Mouse (Mus musculus): ENCODE results near the gene Klhl33.
"Not testable (repeated sequence)": the region's sequence is repeated elsewhere in the genome, so short reads cannot be mapped to it uniquely, and the experiment has no call there.

Klhl33 gene

DNA sequence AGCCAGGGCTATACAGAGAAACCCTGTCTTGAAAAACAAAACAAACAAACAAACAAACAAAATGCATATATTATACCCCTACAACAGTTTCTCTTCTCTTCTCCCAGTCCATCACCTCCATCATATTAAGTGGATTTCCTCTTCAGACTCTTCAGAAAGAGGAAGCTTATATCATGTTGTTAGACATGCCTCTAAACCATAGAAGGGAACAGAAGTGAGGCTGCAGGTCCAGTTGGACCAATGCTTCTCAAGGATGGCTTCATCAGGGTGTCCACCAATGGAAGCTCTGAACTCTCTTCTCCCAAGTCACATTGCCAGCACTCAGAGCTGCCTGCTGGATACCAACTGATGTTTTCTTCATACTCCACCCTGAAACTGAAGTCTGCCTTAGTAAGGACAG lies 8.0 kb upstream of the Klhl33 start:
- in situ Hi-C loops (cut with MboI; ENCODE audit: unreplicated experiment in 2 of 2), result not testable (repeated sequence)

DNA sequence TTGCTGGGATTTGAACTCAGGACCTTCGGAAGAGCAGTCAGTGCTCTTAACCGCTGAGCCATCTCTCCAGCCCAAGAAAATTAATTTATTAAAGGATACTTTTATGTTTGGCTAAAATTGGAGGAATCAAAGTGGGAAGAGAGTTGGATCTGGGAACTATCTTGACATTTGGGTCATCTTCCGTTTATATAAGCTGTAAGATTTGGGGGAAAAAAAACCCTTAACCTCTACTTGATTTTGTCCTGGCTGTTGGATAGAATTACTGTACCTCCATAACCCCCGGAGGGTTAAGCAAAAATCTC lies 7.5 kb upstream of the Klhl33 start:
- in situ Hi-C loops (cut with MboI; ENCODE audit: unreplicated experiment in 2 of 2), result no loop called here

DNA sequence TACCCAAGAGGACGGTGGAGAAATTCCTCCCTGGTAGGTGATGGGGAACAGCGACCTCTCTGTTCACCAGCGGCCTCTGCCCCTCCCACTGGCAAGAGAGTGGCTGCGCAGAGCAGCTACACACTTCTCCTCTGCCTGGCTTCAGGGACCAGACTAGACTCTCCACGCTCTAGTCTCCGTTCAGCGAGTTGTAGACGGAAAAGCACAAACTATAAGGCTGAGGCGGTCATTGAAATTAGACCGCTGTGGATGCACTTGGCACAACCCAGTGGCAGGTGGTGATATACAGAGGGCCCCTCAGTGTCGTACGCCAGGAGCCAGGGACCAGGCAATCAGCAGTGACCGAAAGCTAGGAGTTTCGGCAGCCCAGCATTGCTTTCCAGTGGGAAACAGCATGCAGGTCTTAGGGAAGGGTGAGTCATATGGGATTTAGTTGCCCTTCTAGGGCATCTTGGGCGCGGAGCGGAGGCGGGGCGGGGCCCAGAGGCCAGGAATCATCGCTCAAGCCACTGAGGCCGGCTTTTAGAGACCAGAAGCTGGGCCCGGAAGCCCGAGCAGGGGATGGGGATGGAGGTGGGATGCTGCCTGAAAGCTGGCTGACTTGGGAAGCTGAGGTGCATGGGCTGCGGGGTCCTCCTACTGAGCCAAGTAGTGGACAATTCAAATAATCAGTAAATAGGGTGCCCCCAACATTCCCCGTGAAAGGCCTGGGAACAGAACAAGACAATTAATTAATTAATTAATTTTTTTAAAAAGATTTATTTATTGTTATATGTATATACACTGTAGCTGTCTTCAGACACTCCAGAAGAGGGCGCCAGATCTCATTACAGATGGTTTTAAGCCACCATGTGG lies 6.9 kb upstream of the Klhl33 start:
- in situ Hi-C loops (cut with MboI; ENCODE audit: unreplicated experiment in 2 of 2), result no loop called here

DNA sequence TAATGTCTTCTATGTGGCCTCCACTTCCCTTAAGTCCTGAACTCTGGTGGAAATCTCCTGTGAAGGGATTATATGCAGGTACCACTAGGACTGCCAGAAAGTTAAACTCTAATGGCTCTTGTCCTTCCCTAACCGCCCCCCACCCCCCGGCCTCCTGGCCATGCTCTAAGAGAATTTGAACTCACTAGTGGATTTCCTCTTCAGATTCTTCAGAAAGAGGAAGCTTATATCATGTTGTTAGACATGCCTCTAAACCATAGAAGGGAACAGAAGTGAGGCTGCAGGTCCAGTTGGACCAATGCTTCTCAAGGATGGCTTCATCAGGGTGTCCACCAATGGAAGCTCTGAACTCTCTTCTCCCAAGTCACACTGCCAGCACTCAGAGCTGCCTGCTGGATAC lies 685 bp upstream of the Klhl33 start:
- in situ Hi-C loops (cut with MboI; ENCODE audit: unreplicated experiment in 2 of 2), result not testable (repeated sequence)

DNA sequence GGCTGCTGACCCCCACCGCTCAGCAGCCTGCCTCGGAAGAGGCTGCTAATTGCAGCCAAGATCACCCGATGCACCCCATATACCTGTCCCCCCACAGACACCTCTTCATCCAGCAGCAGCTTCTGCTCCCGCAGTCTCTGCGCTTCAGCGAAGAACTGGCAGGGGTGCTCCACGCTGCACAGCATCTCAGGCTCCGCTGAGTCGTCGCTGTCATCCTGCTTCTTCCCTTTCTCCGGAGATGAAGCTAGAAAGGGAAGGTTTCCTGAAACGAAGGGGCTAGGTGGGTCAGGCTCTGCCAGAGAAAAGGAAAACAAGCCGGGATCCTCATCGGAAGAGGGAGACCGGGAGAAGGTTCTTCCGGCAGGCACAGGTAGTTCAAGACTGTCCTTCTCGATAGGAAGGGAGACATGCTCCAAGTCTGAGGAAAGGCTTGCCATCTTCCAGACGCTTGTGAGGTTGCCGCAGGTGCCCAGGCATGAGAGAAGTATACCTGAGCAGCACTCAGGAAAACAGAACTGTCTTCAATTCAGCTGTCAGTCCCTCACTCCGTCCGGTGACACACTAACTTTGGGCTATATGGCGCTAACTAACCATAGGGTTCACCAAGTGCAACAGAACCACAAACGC lies 447 bp downstream of the Klhl33 start:
- in situ Hi-C loops (cut with MboI; ENCODE audit: unreplicated experiment in 2 of 2), result no loop called here

DNA sequence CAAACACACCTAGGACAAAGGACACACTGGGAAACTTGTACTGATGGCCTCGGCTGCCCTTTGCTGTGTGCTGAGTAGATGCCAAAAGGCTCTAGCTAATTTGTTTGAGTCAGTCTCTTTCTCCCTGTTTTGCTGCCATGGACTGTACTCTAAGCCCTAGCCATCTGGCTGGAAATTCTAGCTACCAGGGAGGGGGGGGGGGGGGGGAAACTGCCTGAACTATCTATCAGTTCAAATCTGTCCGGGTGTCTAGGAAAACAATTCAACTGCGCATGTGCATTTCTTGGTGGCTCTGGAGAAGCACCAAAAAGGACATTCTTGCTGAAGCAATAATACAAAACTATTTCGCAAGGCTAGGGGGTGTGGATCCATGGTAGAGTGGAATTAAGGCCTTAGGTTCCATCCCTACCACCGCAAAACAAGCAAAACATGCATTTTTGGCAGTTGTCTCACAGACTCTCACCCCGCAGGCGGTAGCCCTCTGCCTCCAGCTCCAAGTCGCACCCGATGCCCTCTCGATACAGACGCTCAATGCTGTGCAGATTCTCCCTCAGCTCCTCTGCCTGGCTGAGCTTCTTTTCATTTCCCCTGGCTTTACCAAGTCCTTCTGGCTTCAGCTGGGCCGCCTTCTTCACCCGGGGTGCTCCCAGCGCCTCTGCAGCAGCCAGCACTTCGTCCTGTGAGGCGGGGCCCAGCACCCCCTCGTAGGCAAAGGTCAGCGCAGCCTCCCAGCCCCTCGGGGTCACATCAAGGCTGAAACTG lies 1.1 kb downstream of the Klhl33 start:
- in situ Hi-C loops (cut with MboI; ENCODE audit: unreplicated experiment in 2 of 2), result no loop called here

DNA sequence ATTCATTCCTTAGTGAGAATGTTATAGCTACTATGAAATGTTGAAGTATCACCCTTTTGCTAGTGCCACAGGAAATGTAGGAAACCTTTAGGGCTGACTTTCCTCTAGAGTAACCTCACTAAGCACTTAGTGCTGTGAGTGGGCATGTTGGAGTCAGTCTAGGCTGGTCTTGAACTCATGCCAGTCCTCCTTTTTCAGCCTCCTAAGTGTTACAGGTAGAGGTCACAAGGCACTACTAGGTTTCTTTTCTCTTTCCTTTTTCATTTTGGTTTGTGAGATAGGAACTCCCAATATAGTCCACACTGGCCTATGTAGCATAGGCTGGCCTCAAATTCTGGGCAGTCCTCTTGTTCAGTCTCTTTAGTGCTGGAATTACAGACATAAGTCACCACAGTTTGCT lies 1.9 kb downstream of the Klhl33 start:
- in situ Hi-C loops (cut with MboI; ENCODE audit: unreplicated experiment in 2 of 2), result no loop called here

DNA sequence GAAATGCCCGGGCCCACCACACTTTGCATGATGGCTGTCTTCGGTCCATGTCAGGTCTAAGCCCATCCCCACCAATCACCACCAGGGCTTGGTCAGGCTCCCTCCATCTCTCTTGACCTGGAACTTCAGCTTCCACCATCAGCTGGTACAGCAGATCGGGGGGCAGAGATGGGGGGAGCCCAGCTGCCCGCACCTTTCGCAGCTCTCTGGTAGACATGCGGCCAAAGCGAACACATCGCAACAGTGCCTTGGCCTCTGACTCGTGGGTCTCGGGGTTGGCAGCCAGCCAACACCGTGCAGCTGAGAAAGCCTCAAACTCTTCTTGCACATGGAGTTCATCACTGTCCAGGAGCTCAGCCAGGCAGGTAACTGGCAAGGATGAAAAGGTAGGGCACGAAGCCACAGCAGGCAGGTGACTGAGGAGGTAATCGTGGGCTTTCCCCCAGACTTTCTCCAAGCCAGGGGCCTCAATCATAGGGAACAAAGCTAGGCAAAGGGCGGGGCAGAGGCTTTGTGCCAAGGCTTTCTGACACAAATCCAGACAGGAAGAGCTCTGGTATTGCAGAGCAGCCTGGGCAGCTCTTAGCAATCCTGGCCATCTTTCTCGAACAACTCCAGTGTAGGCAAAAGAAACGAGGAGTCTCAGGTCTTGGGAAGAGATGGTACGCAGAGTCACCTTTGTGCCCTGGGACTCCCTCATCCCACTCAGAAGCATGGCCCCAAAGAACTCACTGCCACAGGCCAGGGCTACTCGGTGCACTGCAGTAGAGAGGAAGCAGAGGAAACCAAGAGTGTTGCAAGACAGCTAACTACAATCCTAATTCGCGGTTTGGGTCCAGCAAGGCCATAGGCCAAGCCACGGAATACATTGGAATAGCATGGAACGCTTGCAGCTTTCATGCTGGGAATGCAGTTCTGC lies 4.5 kb downstream of the Klhl33 start:
- in situ Hi-C loops (cut with MboI; ENCODE audit: unreplicated experiment in 2 of 2), result no loop called here

DNA sequence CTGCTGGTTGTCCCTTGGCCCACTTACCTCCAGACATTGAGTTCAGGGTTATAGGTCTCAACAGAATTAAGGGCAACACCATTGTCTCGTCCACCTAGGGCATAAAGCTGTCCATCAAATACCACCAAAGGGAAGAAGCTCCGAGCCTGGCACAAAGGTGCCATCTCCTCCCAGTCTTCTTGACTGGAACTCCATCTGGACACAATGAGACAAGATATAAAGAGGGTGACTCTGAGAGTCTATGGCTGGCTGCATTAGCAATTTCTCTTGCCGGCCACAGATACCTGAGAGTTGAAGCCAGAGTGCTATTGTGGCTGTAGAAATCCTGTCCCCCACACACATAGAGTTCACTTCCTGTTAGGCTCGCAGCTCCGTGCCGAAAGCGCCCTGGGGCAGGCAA lies 5.2 kb downstream of the Klhl33 start:
- in situ Hi-C loops (cut with MboI; ENCODE audit: unreplicated experiment in 2 of 2), result no loop called here

DNA sequence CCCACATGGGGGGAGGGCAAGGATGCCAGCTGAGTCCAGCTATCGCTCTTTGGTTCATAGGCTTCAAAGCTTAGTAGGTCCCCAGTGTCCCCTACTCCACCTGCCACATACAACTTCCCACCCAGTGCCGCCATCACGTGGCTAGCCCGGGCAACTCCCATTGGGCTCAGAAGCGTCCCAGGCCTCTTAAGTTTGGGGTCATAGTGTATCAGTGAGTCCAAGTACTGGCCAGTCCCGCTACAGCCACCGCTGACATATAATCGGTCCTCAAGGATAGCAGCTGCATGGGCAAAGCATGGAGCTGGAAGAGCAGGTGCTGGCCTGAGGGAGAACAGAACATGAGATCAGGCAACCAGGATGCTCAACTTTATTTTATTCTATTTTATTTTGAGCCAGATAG lies 5.7 kb downstream of the Klhl33 start:
- in situ Hi-C loops (cut with MboI; ENCODE audit: unreplicated experiment in 2 of 2), result no loop called here

DNA sequence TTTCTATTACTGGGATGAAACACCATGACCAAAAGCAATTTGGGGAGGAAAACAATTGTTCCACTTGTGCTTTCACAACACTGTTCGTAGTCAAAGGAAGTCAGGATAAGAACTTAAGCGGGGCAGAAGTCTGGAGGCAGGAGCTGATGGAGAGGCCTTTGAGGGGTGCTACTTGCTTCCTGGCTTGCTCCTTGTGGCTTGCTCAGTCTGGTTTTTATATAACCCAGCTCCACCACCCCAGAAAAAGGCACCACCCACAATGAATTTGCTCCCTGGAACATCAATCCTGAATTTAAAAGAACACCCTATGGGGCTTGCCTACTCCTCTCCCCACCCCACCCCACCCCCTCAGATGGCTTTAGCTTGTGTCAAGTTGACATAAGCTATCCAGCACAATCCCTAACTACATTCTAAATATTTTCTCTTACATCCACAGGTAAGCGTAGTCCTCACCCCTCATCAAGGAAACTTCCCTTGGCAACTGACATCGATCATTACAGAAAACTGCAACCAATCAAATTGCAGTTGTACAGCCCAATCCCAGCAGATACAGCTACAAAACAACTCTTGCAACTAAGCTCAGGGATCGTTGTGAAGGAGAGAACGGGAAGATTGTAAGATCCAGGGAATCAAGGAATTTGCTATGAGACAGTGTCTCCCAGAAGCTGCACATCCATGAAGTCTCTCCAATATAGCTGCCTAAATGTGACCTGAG lies 20.9 kb downstream of the Klhl33 start:
- in situ Hi-C loops (cut with MboI; ENCODE audit: unreplicated experiment in 2 of 2), result loop anchor here in 1 of 2 experiments (5.0 kb wide), 1 partner anchor 46 kb away; the partner anchor contains the start of genes Apex1 and Osgep

DNA sequence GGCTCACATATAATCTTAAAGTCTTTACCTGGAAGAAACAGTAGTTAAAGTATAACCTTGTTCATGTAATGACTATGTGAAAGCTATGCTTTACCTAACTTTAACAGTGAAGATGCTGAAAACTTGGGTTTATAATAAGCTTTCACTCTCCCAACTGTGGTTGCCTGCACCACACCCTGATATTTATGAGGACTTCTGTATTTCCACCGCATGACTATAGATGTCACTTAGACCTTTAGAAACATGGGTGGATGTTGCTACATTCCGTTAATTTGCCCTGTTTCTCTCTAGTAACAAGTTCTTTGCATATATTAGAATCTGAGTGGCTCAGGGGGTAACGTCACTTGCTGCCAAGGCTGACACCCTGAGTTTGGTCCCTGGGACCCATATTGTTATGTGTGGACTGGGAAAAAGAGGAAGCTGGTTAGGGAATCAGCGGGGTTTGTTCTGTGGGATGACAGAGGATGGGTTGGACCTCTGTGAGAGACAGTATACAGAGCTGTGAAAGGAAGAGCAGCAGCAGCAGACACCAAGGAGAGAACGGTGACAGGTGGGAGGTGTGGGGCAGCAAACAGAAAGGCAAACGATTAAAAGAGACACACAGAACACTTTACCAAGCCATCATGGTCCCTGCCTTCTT lies 21.6 kb downstream of the Klhl33 start:
- in situ Hi-C loops (cut with MboI; ENCODE audit: unreplicated experiment in 2 of 2), result loop anchor here in 1 of 2 experiments (5.0 kb wide), 1 partner anchor 47 kb away; the partner anchor contains the start of genes Apex1 and Osgep

DNA sequence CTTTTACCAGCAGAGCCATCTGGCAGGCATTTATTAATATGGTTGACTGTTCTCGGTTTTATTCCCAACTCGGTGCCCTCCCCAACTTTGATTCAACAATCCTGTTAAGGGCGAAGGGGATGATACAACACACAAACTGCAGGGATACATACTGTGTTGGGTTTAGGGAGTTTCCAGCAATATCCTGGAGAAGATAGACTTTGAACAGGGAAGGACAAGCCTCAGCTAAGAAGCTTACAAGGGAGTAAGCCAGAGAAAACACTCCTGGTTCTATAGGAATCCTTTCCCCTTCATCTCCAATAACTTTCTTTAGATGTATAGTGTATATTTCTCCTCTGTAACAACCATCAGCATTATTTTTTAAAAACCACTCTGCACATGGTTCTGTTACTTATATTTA lies 22.1 kb downstream of the Klhl33 start:
- in situ Hi-C loops (cut with MboI; ENCODE audit: unreplicated experiment in 2 of 2), result loop anchor here in 1 of 2 experiments (5.0 kb wide), 1 partner anchor 47 kb away; the partner anchor contains the start of genes Apex1 and Osgep

DNA sequence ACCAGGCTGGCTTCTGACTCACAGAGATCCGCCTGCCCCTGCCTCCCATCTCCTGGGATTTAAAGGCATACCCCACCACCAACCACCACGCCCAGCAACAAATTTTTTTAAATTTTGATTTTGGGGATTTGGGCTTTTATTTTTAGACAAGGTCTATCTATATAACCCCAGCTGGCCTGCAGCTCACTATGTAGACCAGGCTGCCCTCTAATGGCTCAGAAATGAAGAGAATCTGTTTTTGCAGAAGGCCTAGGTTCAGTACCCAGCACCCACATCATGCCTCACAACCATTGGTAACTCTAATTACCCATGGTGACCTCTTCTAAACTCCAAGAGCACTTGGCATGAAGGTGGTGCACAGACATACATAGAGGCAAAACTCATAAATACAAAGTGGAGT lies 26.0 kb downstream of the Klhl33 start:
- in situ Hi-C loops (cut with MboI; ENCODE audit: unreplicated experiment in 2 of 2), result no loop called here

DNA sequence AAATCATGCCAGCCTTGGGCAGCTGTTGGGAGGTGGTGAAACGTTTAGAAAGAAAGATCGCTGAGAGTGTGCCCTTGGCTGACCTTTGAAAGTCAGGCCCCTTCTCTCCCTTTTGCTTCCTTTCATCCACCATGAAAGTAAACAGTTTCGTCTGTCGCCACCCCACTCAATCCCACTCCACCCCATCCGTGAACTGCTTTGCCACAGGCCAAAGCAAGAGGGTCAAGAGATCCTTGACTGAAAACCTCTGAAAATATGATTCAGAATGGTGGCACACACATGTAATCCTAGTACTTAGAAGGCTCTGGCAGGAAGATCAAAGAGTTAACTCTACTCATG lies 26.5 kb downstream of the Klhl33 start:
- in situ Hi-C loops (cut with MboI; ENCODE audit: unreplicated experiment in 2 of 2), result no loop called here

DNA sequence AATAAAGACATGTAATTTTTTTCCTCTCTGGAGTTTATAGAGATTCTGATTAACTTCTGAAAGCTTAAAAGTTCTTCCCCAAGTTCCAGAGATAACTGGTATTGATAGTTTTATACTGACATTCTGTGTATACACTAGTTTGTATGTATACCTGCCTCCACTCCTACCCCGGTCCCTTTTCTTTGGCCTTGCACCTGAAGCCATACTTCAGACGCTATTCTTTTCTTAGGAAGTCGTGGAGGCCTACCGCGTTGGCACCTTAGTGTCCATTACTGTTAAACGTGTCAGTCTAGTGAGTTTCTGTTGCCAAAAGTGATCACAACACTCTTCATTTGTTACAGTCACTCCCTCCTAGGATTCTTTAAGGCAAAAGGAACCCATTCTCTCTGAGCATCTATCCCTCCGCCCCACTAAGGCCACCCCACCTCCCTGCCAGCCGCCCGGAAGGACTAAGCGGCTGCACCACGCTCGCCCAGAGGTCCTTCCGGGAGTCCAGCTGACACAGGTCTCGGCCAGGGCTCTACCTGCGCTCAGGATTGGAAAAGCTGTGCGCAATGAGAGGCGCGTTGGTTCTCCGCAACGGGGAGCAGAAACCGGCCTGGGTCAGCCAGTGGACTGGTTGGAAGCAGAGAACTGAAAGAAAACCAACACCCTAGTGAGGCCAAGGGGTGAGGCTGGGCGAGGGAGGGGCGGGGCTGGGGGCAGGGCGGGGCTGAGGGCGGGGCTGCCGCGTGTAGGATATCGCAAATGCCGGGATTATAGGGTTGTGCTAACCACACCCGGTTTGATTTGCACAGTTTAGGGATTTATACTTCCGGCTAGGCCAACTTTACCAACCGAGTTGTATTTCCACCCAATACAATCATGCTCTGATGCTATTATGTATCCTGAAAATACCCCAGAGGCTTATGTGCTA lies 27.2 kb downstream of the Klhl33 start, which contains the start of gene Tep1:
Gene Tep1, minus strand, starts transcription at position 672 of the 916 bp plus-strand sequence.
- in situ Hi-C loops (cut with MboI; ENCODE audit: unreplicated experiment in 2 of 2), result no loop called here

DNA sequence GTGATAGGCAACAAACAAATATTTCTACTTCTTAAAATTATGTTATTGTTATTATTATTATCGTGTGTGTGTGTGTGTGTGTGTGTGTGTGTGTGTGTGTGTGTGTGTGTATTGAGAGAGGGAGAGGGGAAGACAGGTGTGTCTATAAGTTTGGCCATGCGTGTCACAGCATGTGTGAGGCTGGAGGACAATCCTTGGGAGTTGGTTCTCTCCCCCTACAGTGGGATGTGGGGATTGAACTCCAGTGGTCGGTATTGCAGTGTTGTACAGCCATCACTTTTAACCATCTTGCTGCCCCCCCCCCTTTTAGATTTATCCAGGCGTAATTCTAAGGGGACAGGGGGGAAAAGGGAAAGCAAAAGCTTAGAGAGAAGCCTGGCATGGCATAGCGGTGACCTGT lies 28.7 kb downstream of the Klhl33 start:
- in situ Hi-C loops (cut with MboI; ENCODE audit: unreplicated experiment in 2 of 2), result no loop called here

DNA sequence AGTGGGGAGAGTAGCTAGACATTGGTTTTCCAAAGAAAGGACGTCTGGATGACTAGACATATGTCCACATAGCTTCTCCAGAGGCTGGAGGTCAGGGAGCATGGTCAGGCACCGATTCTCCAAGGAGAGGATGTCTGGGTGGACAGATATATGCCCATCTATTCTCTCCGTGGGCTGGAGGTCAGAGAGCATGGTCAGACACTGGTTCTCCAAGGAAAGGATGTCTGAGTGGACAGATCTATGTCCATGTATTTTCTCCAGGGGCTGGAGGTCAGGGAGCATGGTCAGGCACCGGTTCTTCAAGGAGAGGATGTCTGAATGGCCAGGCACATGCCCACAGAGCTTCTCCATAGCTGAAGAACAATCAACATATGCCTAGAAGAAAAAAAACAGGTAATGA lies 29.1 kb downstream of the Klhl33 start:
- in situ Hi-C loops (cut with MboI; ENCODE audit: unreplicated experiment in 2 of 2), result no loop called here
